8 mouse cellular contexts compared by ENCODE assay signal in genomic region chr11:101176933-101177773, GRCm38 (mm10). TPM values are rescaled to one million over a fixed set of nuclear protein-coding genes. Genes with fewer than 3 reads are reported as not detected.
DNase-seq lines count a peak whose midpoint lies in the region; ATAC-seq and TF ChIP-seq lines count a peak whose summit lies in the region.

No protein-coding gene starts in this region.

- peaks cover 5% of the 10 kb centered on the region for H3K4me1 ChIP-seq in cortical plate, adult 2 months (ENCODE audit: control insufficient read depth, insufficient read depth, low read length)
- peaks cover 26% of the 10 kb centered on the region for H3K4me1 ChIP-seq in heart, postnatal 0 days (ENCODE audit: control insufficient read depth, insufficient read depth)

- H3K27ac ChIP-seq in cortical plate, adult 2 months (ENCODE audit: insufficient read depth, low read length): no peak overlapping the region
- no peak overlapping the region for H3K27ac ChIP-seq in heart, postnatal 0 days (ENCODE audit: low read depth)

- 36% methylated on average over 22 of the region's 22 CpGs for WGBS in heart, postnatal 0 days

- TF ChIP-seq POLR2A in cortical plate, adult 2 months (IDR thresholded peaks at IDR 0.05; ENCODE audit: extremely low read depth, insufficient read depth, low read length): no peak

- H3K36me3 ChIP-seq in heart, postnatal 0 days (replicated peaks; ENCODE audit: control insufficient read depth, insufficient read depth, low read length): no peaks in the 10 kb centered on the region

- H3K4me2 ChIP-seq in heart, postnatal 0 days (ENCODE audit: low read depth, low read length): 0 out of 2 replicates have a peak overlapping the region, but pooled peaks have one; percentile 61

- TF ChIP-seq EP300 in heart, postnatal 0 days (IDR thresholded peaks at IDR 0.05; ENCODE audit: low read depth): no peak

- H3K9me3 ChIP-seq in heart, postnatal 0 days (replicated peaks; ENCODE audit: control insufficient read depth, low read length): no peaks in the 10 kb centered on the region

- H3K27me3 ChIP-seq in heart, postnatal 0 days (ENCODE audit: control insufficient read depth, insufficient read depth, low read length): peaks cover 9% of the 10 kb centered on the region

- H3K4me3 ChIP-seq in cortical plate, adult 2 months (ENCODE audit: insufficient read depth, low read length): peak overlapping the region; percentile 77
- no peak overlapping the region for H3K4me3 ChIP-seq in heart, postnatal 0 days (ENCODE audit: low read depth, low read length)

- H3K9ac ChIP-seq in heart, postnatal 0 days (replicated peaks; ENCODE audit: low read depth, low read length): no peak overlapping the region

- peak; percentile 54 for DNase-seq in urinary bladder, postnatal 14 days (ENCODE audit: low spot score)
- DNase-seq in urinary bladder, postnatal 4 days (ENCODE audit: low spot score in 2 of 2): no peak
- no peak for DNase-seq in heart, postnatal 0 days (ENCODE audit: low spot score)
- DNase-seq in layer of hippocampus, adult 9-11 months: peak; percentile 78
- peak; percentile 77 for DNase-seq in lung, postnatal 10 days
- DNase-seq in right cerebral cortex, postnatal 14 days: peak; percentile 80
- no peak for DNase-seq in ovary, adult 18-20 months (ENCODE audit: low spot score)

- ATAC-seq in heart, postnatal 0 days (ENCODE audit: insufficient read depth, low read depth): no peak

- peak; percentile 52 for TF ChIP-seq CTCF in cortical plate, adult 2 months (IDR thresholded peaks at IDR 0.05; ENCODE audit: extremely low read depth, insufficient read depth, low read length)
- TF ChIP-seq CTCF in heart, postnatal 0 days (IDR thresholded peaks at IDR 0.05; ENCODE audit: low read depth): peak; percentile 53

RNA-seq across cellular contexts. Expression of gene Ccr10, which starts 1.9 kb away (rescaled TPM):
- 0.23 and 0.36 TPM in 2 replicates for polyA plus RNA-seq in cortical plate, adult 2 months (2012; rRNA removed)
- 0.19 TPM in 1 of 2 replicates, not detected in the other for total RNA-seq in heart, postnatal 0 days (2014; rRNA removed; ENCODE audit: low replicate concordance)
- polyA plus RNA-seq in heart, postnatal 0 days (2015; fragmentation: Nextera tagmentation; extraction: Ambion mirVana): 0.31 and 0.52 TPM in 2 replicates

RNA-seq across cellular contexts. Expression of gene Plekhh3, which starts 6.0 kb away (rescaled TPM):
- polyA plus RNA-seq in cortical plate, adult 2 months (2012; rRNA removed): 15.1 and 15.8 TPM in 2 replicates
- 22.0 and 23.2 TPM in 2 replicates for total RNA-seq in heart, postnatal 0 days (2014; rRNA removed; ENCODE audit: low replicate concordance)
- 9.5 and 10.6 TPM in 2 replicates for polyA plus RNA-seq in heart, postnatal 0 days (2015; fragmentation: Nextera tagmentation; extraction: Ambion mirVana)

RNA-seq across cellular contexts. Expression of gene Cntnap1, which starts 6.8 kb away (rescaled TPM):
- 89.5 and 92.4 TPM in 2 replicates for polyA plus RNA-seq in cortical plate, adult 2 months (2012; rRNA removed)
- total RNA-seq in heart, postnatal 0 days (2014; rRNA removed; ENCODE audit: low replicate concordance): 0.54 and 1.4 TPM in 2 replicates
- 0.20 and 0.21 TPM in 2 replicates for polyA plus RNA-seq in heart, postnatal 0 days (2015; fragmentation: Nextera tagmentation; extraction: Ambion mirVana)

RNA-seq across cellular contexts. Expression of gene Tubg2, which starts 21.4 kb away (rescaled TPM):
- 57.9 and 61.0 TPM in 2 replicates for polyA plus RNA-seq in cortical plate, adult 2 months (2012; rRNA removed)
- total RNA-seq in heart, postnatal 0 days (2014; rRNA removed; ENCODE audit: low replicate concordance): 0.08 TPM in 1 of 2 replicates, not detected in the other
- polyA plus RNA-seq in heart, postnatal 0 days (2015; fragmentation: Nextera tagmentation; extraction: Ambion mirVana): 1.8 and 2.1 TPM in 2 replicates

RNA-seq across cellular contexts. Expression of gene Ezh1, which starts 49.1 kb away (rescaled TPM):
- polyA plus RNA-seq in cortical plate, adult 2 months (2012; rRNA removed): 51.9 and 53.2 TPM in 2 replicates
- total RNA-seq in heart, postnatal 0 days (2014; rRNA removed; ENCODE audit: low replicate concordance): 12.0 and 16.4 TPM in 2 replicates
- polyA plus RNA-seq in heart, postnatal 0 days (2015; fragmentation: Nextera tagmentation; extraction: Ambion mirVana): 12.1 and 13.1 TPM in 2 replicates

Comparison
In these comparisons a context has a peak if more than half of its experiments do, and no peak if none do; other contexts are left out.
1. DNase-seq: peak in urinary bladder, postnatal 14 days (single experiment), layer of hippocampus, adult 9-11 months (single experiment), lung, postnatal 10 days (single experiment) and right cerebral cortex, postnatal 14 days (single experiment); none in urinary bladder, postnatal 4 days (0 of 2), heart, postnatal 0 days (single experiment) and ovary, adult 18-20 months (single experiment).
2. RNA of gene Cntnap1, which starts 6.8 kb away (polyA plus RNA-seq): 89.5 to 92.4 TPM in cortical plate, adult 2 months; 0.20 to 0.21 TPM in heart, postnatal 0 days; every median in the first group is over 10 times any median in the second.